In genomic region chr14:54231176-54231956, GRCm38 (mm10) we compare ENCODE assay signal across 13 mouse cellular contexts. TPM values are rescaled to one million over a fixed set of nuclear protein-coding genes. Genes with fewer than 3 reads are reported as not detected.
DNase-seq lines count a peak whose midpoint lies in the region; ATAC-seq lines count a peak whose summit lies in the region.
"Had no signal": no experiment of that assay in that cellular context is flagged by ENCODE, and none has a peak within 500 bp of the region (broad histone marks: within the 10 kb centered on the region; RNA-seq: fewer than 3 reads in every experiment).

No protein-coding gene starts in this region.

- H3K9me3 ChIP-seq in midbrain, embryonic 14.5 days (ENCODE audit: control insufficient read depth, low read length), result no peaks in the 10 kb centered on the region
- H3K9me3 ChIP-seq in midbrain, embryonic 16.5 days (replicated peaks; ENCODE audit: control insufficient read depth, low read length, poor library complexity, severe bottlenecking), result no peaks in the 10 kb centered on the region
- no peaks in the 10 kb centered on the region for H3K9me3 ChIP-seq in intestine, embryonic 16.5 days (ENCODE audit: control insufficient read depth, low read length)
- H3K9me3 ChIP-seq: forebrain, embryonic 12.5 days; midbrain, embryonic 15.5 days had no signal

- no peak overlapping the region for H3K4me3 ChIP-seq in midbrain, embryonic 14.5 days (replicated peaks; ENCODE audit: low read depth, low read length)
- H3K4me3 ChIP-seq in midbrain, embryonic 16.5 days (ENCODE audit: low read depth, low read length), result no peak overlapping the region
- no peak overlapping the region for H3K4me3 ChIP-seq in intestine, embryonic 16.5 days (ENCODE audit: low read length)
- H3K4me3 ChIP-seq: forebrain, embryonic 12.5 days; midbrain, embryonic 15.5 days had no signal

- no peak for ATAC-seq in midbrain, embryonic 14.5 days (ENCODE audit: low FRiP score, low TSS enrichment)
- no peak for ATAC-seq in midbrain, embryonic 16.5 days
- ATAC-seq in intestine, embryonic 16.5 days, result 0 out of 2 replicates have a peak, but pooled peaks have one; percentile 3
- ATAC-seq: midbrain, embryonic 15.5 days had no signal

- peak overlapping the region; percentile 26; the same call in 1 of the 2 replicates for H3K27ac ChIP-seq in midbrain, embryonic 14.5 days (replicated peaks; ENCODE audit: low read depth, low read length)
- no peak overlapping the region for H3K27ac ChIP-seq in midbrain, embryonic 16.5 days (ENCODE audit: low read length)
- H3K27ac ChIP-seq in intestine, embryonic 16.5 days (ENCODE audit: low read length), result peak overlapping the region; percentile 69
- H3K27ac ChIP-seq: liver, embryonic 14.5 days had no signal

- H3K4me2 ChIP-seq in midbrain, embryonic 14.5 days (ENCODE audit: low read length), result no peak overlapping the region
- H3K4me2 ChIP-seq in midbrain, embryonic 16.5 days (ENCODE audit: low read length), result no peak overlapping the region
- H3K4me2 ChIP-seq in intestine, embryonic 16.5 days (ENCODE audit: low read depth, low read length), result peak overlapping the region; percentile 19; the same call in 1 of the 2 replicates
- H3K4me2 ChIP-seq: forebrain, embryonic 12.5 days; hindbrain, embryonic 14.5 days; midbrain, embryonic 15.5 days had no signal

- H3K4me1 ChIP-seq in midbrain, embryonic 14.5 days (ENCODE audit: control insufficient read depth, insufficient read depth, low read length), result peaks cover 29% of the 10 kb centered on the region
- H3K4me1 ChIP-seq in midbrain, embryonic 16.5 days (ENCODE audit: control insufficient read depth, insufficient read depth, low read length), result peaks cover 16% of the 10 kb centered on the region
- peaks cover 46% of the 10 kb centered on the region for H3K4me1 ChIP-seq in intestine, embryonic 16.5 days (ENCODE audit: control insufficient read depth, insufficient read depth, low read length)

- no peak overlapping the region for H3K9ac ChIP-seq in midbrain, embryonic 14.5 days (replicated peaks; ENCODE audit: low read length)
- no peak overlapping the region for H3K9ac ChIP-seq in midbrain, embryonic 16.5 days (ENCODE audit: low read depth, low read length)
- peak overlapping the region; percentile 48 for H3K9ac ChIP-seq in intestine, embryonic 16.5 days (ENCODE audit: low read depth, low read length)
- H3K9ac ChIP-seq: forebrain, embryonic 12.5 days; hindbrain, embryonic 14.5 days; liver, embryonic 14.5 days; midbrain, embryonic 15.5 days had no signal

- no peaks in the 10 kb centered on the region for H3K27me3 ChIP-seq in midbrain, embryonic 14.5 days (ENCODE audit: control insufficient read depth, insufficient read depth, low read length)
- H3K27me3 ChIP-seq in midbrain, embryonic 16.5 days (ENCODE audit: control insufficient read depth, insufficient read depth, low read depth, low read length), result no peaks in the 10 kb centered on the region
- no peaks in the 10 kb centered on the region for H3K27me3 ChIP-seq in intestine, embryonic 16.5 days (replicated peaks; ENCODE audit: control insufficient read depth, insufficient read depth, low read length)
- H3K27me3 ChIP-seq: midbrain, embryonic 15.5 days had no signal

- WGBS in midbrain, embryonic 14.5 days, result 85% methylated on average over 21 of the region's 21 CpGs
- 87% methylated on average over 21 of the region's 21 CpGs for WGBS in midbrain, embryonic 16.5 days
- WGBS in intestine, embryonic 16.5 days, result 63% methylated on average over 21 of the region's 21 CpGs

- no peak for DNase-seq in midbrain, embryonic 14.5 days
- peak; percentile 34 for DNase-seq in R1 (ENCODE audit: low read depth, low spot score)
- peak; percentile 70 to 73 for DNase-seq in thymus, postnatal 36 days
- no peak for DNase-seq in adrenal gland, adult 2 months
- DNase-seq in lung, adult 18-20 months, result no peak

- peaks cover 14% of the 10 kb centered on the region; the same call in 1 of the 2 replicates for H3K36me3 ChIP-seq in midbrain, embryonic 14.5 days (ENCODE audit: control insufficient read depth, insufficient read depth, low read length)
- H3K36me3 ChIP-seq in midbrain, embryonic 16.5 days (ENCODE audit: control insufficient read depth, insufficient read depth, low read length), result no peaks in the 10 kb centered on the region
- H3K36me3 ChIP-seq in intestine, embryonic 16.5 days (ENCODE audit: control insufficient read depth, insufficient read depth, low read length), result no peaks in the 10 kb centered on the region
- H3K36me3 ChIP-seq: midbrain, embryonic 15.5 days had no signal

RNA-seq across cellular contexts. Expression of gene Dad1, which starts 22.5 kb away (rescaled TPM):
- 338 and 385 TPM in 2 replicates for polyA plus RNA-seq in midbrain, embryonic 14.5 days (2014; fragmentation: Nextera tagmentation; extraction: Ambion mirVana)
- polyA plus RNA-seq in midbrain, embryonic 16.5 days (2015; fragmentation: Nextera tagmentation; extraction: Ambion mirVana), result 325 and 344 TPM in 2 replicates
- 489 and 514 TPM in 2 replicates for polyA plus RNA-seq in intestine, embryonic 16.5 days (2015; fragmentation: Nextera tagmentation; extraction: Ambion mirVana)
- 100 to 1,000 TPM; 385 to 398 TPM for total RNA-seq in adrenal gland, adult 2 months (2021)
- polyA plus RNA-seq in adrenal gland, adult 2 months (2012; rRNA removed), result 1,369 and 1,819 TPM in 2 replicates

RNA-seq across cellular contexts. Expression of gene Abhd4, which starts 22.6 kb away (rescaled TPM):
- polyA plus RNA-seq in midbrain, embryonic 14.5 days (2014; fragmentation: Nextera tagmentation; extraction: Ambion mirVana), result 46.6 and 48.0 TPM in 2 replicates
- polyA plus RNA-seq in midbrain, embryonic 16.5 days (2015; fragmentation: Nextera tagmentation; extraction: Ambion mirVana), result 45.0 and 58.8 TPM in 2 replicates
- 47.4 and 47.8 TPM in 2 replicates for polyA plus RNA-seq in intestine, embryonic 16.5 days (2015; fragmentation: Nextera tagmentation; extraction: Ambion mirVana)
- 100 to 1,000 TPM; 490 to 694 TPM for total RNA-seq in adrenal gland, adult 2 months (2021)
- polyA plus RNA-seq in adrenal gland, adult 2 months (2012; rRNA removed), result 397 and 541 TPM in 2 replicates

RNA-seq across cellular contexts. Expression of gene Olfr49, which starts 53.4 kb away (rescaled TPM):
- polyA plus RNA-seq in midbrain, embryonic 14.5 days (2014; fragmentation: Nextera tagmentation; extraction: Ambion mirVana), result not detected in 2 replicates
- polyA plus RNA-seq in midbrain, embryonic 16.5 days (2015; fragmentation: Nextera tagmentation; extraction: Ambion mirVana), result not detected in 2 replicates
- not detected in 2 replicates for polyA plus RNA-seq in intestine, embryonic 16.5 days (2015; fragmentation: Nextera tagmentation; extraction: Ambion mirVana)
- not detected for total RNA-seq in adrenal gland, adult 2 months (2021)
- 0.01 TPM in 1 of 2 replicates, not detected in the other for polyA plus RNA-seq in adrenal gland, adult 2 months (2012; rRNA removed)
- total RNA-seq: gastrocnemius, postnatal 4 days; layer of hippocampus, postnatal 14 days had no signal
- polyA plus RNA-seq: forebrain, embryonic 12.5 days; hindbrain, embryonic 14.5 days; liver, embryonic 14.5 days; midbrain, embryonic 15.5 days had no signal

Comparison
In these comparisons a context has a peak if more than half of its experiments do, and no peak if none do; other contexts are left out.
1. DNase-seq: peak in R1 (single experiment) and thymus, postnatal 36 days (2 of 2); none in midbrain, embryonic 14.5 days (single experiment), adrenal gland, adult 2 months (single experiment) and lung, adult 18-20 months (0 of 2).